Mouse (Mus musculus) cerebellum, adult 2 months (tissue): ENCODE results near the gene Psmb8.
"Not testable (repeated sequence)": the region's sequence is repeated elsewhere in the genome, so short reads cannot be mapped to it uniquely, and the experiment has no call there.

Experiments used
- CTCF ChIP-seq: fragments of 200-500 bp; IDR thresholded peaks from 2 replicates; pipeline ENCODE4 v1.5.1; 2011; ENCODE audit warnings: low read depth, mild to moderate bottlenecking, control low read depth, low read length, moderate library complexity, borderline replicate concordance; ENCODE audit not compliant: insufficient read depth
- POLR2A ChIP-seq: fragments of 200-500 bp; IDR thresholded peaks from 2 replicates; pipeline ENCODE4 v1.6.1; 2011; ENCODE audit warnings: low read length, control low read depth, borderline replicate concordance; ENCODE audit not compliant: insufficient read depth

DNA sequence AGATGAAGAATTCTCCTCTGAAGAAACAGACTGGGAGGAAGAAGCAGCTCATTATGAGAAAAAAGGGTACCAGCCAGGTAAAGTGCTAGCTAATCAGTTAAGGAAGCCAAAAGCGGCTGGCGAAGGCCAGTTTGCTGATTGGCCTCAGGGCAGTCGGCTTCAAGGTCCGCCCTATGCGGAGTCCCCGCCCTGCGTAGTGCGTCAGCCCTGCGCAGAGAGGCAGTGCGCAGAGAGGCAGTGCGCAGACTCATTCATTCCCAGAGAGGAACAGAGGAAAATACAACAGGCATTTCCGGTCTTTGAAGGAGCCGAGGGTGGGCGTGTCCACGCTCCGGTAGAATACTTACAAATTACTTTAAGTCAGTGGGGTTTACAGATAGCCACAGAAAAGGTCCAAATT is 22.9 kb downstream of the Psmb8 start:
- not testable (repeated sequence) for TF ChIP-seq POLR2A, CTCF
